Mouse (Mus musculus): ENCODE data around the gene Stk38l.
"Not testable (repeated sequence)": the region's sequence is repeated elsewhere in the genome, so short reads cannot be mapped to it uniquely, and the experiment has no call there.

Stk38l gene

GRCm38 (mm10) chr6:146733554-146733953, 8.8 kb downstream of the Stk38l start:
- DNase-seq (ENCODE audit: low spot score): no peak

- DNase-seq (ENCODE audit: low spot score): no peak
These were observed 14.1 kb downstream of the Stk38l start for GRCm38 (mm10) chr6:146738889-146739288.

- DNase-seq (ENCODE audit: low spot score): no peak
These were observed 15.9 kb downstream of the Stk38l start for GRCm38 (mm10) chr6:146740724-146741123.

- no peak for DNase-seq (ENCODE audit: low spot score)
These were observed 17.3 kb downstream of the Stk38l start for GRCm38 (mm10) chr6:146741986-146742635.

- DNase-seq (ENCODE audit: low spot score): not testable (repeated sequence)
These were observed 19.5 kb downstream of the Stk38l start for GRCm38 (mm10) chr6:146744266-146744665.

GRCm38 (mm10) chr6:146745180-146745579, 20.4 kb downstream of the Stk38l start:
- DNase-seq (ENCODE audit: low spot score): no peak

- DNase-seq (ENCODE audit: low spot score): no peak
These were observed 21.8 kb downstream of the Stk38l start for GRCm38 (mm10) chr6:146746577-146746976.

- DNase-seq (ENCODE audit: low spot score): no peak
These were observed 22.3 kb downstream of the Stk38l start for GRCm38 (mm10) chr6:146747057-146747456.

GRCm38 (mm10) chr6:146748271-146748670, 23.5 kb downstream of the Stk38l start:
- no peak for DNase-seq (ENCODE audit: low spot score)

- no peak for DNase-seq (ENCODE audit: low spot score)
These were observed 26.9 kb downstream of the Stk38l start for GRCm38 (mm10) chr6:146751671-146752070.

GRCm38 (mm10) chr6:146752178-146752577, 27.4 kb downstream of the Stk38l start:
- DNase-seq (ENCODE audit: low spot score): no peak

GRCm38 (mm10) chr6:146752612-146753011, 27.8 kb downstream of the Stk38l start:
- DNase-seq (ENCODE audit: low spot score): no peak

- DNase-seq (ENCODE audit: low spot score): no peak
These were observed 28.9 kb downstream of the Stk38l start for GRCm38 (mm10) chr6:146753560-146754160.

- DNase-seq (ENCODE audit: low spot score): no peak
These were observed 30.3 kb downstream of the Stk38l start for GRCm38 (mm10) chr6:146755136-146755535.

- no peak for DNase-seq (ENCODE audit: low spot score)
These were observed 30.9 kb downstream of the Stk38l start for GRCm38 (mm10) chr6:146755679-146756078.

GRCm38 (mm10) chr6:146759027-146759426, 34.2 kb downstream of the Stk38l start:
- no peak for DNase-seq (ENCODE audit: low spot score)

- DNase-seq (ENCODE audit: low spot score): no peak
These were observed 35.2 kb downstream of the Stk38l start for GRCm38 (mm10) chr6:146760022-146760421.

- DNase-seq (ENCODE audit: low spot score): no peak
These were observed 35.9 kb downstream of the Stk38l start for GRCm38 (mm10) chr6:146760736-146761135.

GRCm38 (mm10) chr6:146762264-146762898, 37.6 kb downstream of the Stk38l start:
- peak; percentile 72 for DNase-seq (ENCODE audit: low spot score)

GRCm38 (mm10) chr6:146764593-146764992, 39.8 kb downstream of the Stk38l start:
- no peak for DNase-seq (ENCODE audit: low spot score)

- no peak for DNase-seq (ENCODE audit: low spot score)
These were observed 40.5 kb downstream of the Stk38l start for GRCm38 (mm10) chr6:146765270-146765669.

- DNase-seq (ENCODE audit: low spot score): no peak
These were observed 44.1 kb downstream of the Stk38l start for GRCm38 (mm10) chr6:146768813-146769404.
